Mouse (Mus musculus) stomach, postnatal 0 days (tissue): ENCODE measurements around the gene Tuba3a.

Source experiments
- CTCF ChIP-seq: IDR thresholded peaks from 2 replicates; pipeline ENCODE4 v1.5.1; 2016; ENCODE audit warnings: antibody characterized with exemption, low read depth, mild to moderate bottlenecking, moderate library complexity
- EP300 ChIP-seq: optimal IDR thresholded peaks from 2 replicates; pipeline ENCODE3; 2016; ENCODE audit warnings: antibody characterized with exemption

DNA sequence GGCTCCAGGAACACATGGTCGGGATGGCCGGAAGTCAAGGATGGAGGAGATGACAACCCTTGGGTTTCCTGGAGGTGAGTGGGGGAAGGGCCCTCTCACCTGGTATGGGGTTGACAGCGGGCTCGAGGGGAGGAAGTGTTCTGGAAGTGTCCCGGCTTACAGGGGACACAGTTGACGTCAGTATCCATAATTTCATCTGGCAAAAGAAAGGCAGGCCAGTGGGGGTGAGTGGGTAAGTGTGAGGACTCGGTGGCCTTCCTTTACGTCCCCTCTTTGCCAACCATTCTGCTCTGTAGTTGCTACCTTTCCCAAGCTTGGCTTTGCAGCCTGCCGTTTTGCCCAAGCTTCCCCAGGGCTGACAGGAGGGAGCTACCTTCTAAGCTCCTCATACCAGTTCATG is 26.3 kb upstream of the Tuba3a start:
- no peak for TF ChIP-seq CTCF
- TF ChIP-seq EP300, result no peak
